28 mouse cellular contexts compared by ENCODE assay signal in the genomic region with DNA sequence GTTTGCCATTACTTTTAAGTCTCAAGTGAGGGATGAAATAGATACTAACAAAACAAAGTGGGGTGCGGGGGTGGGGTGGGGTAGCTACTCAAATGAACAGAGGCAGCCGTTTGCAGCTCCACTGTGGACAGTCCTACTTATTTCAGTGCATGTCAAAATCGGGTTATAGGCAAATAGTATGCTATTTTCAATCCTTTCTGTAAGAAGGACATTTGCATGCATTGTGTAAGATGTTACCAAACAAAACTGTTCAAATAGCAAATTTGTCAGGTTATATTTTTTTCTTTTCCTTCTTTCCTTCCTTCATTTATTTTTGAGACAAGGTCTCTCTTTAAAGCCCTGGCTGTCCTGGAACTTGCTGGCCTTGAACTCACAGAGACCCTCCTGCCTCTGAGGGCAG.
"Had no signal": no experiment of that assay in that cellular context is flagged by ENCODE, and none has a peak within 500 bp of the region (broad histone marks: within the 10 kb centered on the region; RNA-seq: fewer than 3 reads in every experiment).

No protein-coding gene starts in this region.

- H3K27ac ChIP-seq: heart, embryonic 13.5 days; heart, embryonic 15.5 days; hindbrain, embryonic 10.5 days; hindbrain, embryonic 12.5 days; hindbrain, embryonic 13.5 days; hindbrain, embryonic 14.5 days; hindbrain, embryonic 15.5 days; hindbrain, postnatal 0 days; intestine, embryonic 15.5 days; kidney, embryonic 15.5 days; kidney, postnatal 0 days; layer of hippocampus, adult 2 months; left cerebral cortex, adult 2 months had no signal

- H3K9me3 ChIP-seq: heart, embryonic 12.5 days; heart, embryonic 13.5 days; heart, embryonic 15.5 days; hindbrain, embryonic 10.5 days; hindbrain, embryonic 12.5 days; hindbrain, embryonic 13.5 days; hindbrain, embryonic 15.5 days; intestine, embryonic 15.5 days; kidney, embryonic 15.5 days had no signal

- H3K4me3 ChIP-seq: heart, embryonic 12.5 days; heart, embryonic 13.5 days; heart, embryonic 15.5 days; hindbrain, embryonic 10.5 days; hindbrain, embryonic 12.5 days; hindbrain, embryonic 13.5 days; hindbrain, embryonic 15.5 days; intestine, embryonic 15.5 days; kidney, embryonic 15.5 days; layer of hippocampus, adult 2 months; left cerebral cortex, adult 2 months had no signal

- DNase-seq: heart, postnatal 10 days; heart, postnatal 14 days; heart, postnatal 36 days; kidney, adult 11 months; kidney, adult 18-20 months; kidney, adult 2 months; kidney, adult 8-10 months; kidney, adult 9 months; kidney, postnatal 10 days; kidney, postnatal 14 days; kidney, postnatal 25 days; kidney, postnatal 36 days; layer of hippocampus, adult 9-11 months; layer of hippocampus, postnatal 36 days had no signal

- H3K9ac ChIP-seq: heart, embryonic 12.5 days; heart, embryonic 13.5 days; heart, embryonic 15.5 days; hindbrain, embryonic 12.5 days; hindbrain, embryonic 13.5 days; hindbrain, embryonic 14.5 days; hindbrain, embryonic 15.5 days; intestine, embryonic 15.5 days; kidney, embryonic 15.5 days had no signal

- H3K27me3 ChIP-seq: heart, embryonic 15.5 days; hindbrain, embryonic 12.5 days; hindbrain, embryonic 13.5 days; hindbrain, embryonic 15.5 days; intestine, embryonic 15.5 days; kidney, embryonic 15.5 days had no signal

- H3K4me1 ChIP-seq: heart, embryonic 15.5 days; hindbrain, embryonic 10.5 days; hindbrain, embryonic 12.5 days; hindbrain, embryonic 13.5 days; hindbrain, embryonic 15.5 days; intestine, embryonic 15.5 days; kidney, embryonic 15.5 days had no signal

- H3K4me2 ChIP-seq: heart, embryonic 12.5 days; heart, embryonic 13.5 days; heart, embryonic 15.5 days; hindbrain, embryonic 12.5 days; hindbrain, embryonic 13.5 days; hindbrain, embryonic 14.5 days; hindbrain, embryonic 15.5 days; intestine, embryonic 15.5 days; kidney, embryonic 15.5 days had no signal

- H3K36me3 ChIP-seq: intestine, embryonic 15.5 days had no signal
